Mouse (Mus musculus) CH12.LX (cell line): Measurements from ENCODE around the gene Msrb2.

ENCODE experiments used
- BHLHE40 ChIP-seq: IDR thresholded peaks from 2 replicates; pipeline ENCODE4 v1.6.1; 2011; ENCODE audit warnings: mild to moderate bottlenecking, low read depth, low read length, improper control_type of control experiment
- CTCF ChIP-seq, 2 experiments: IDR thresholded peaks in 1 of 2; conservative IDR thresholded peaks in 1 of 2; 2 replicates each; pipeline ENCODE4 v1.5.1; 2011 to 2012; ENCODE audit warnings: low read depth in 2 of 2, low read length in 2 of 2, improper control_type of control experiment in 1 of 2, inconsistent platforms in 1 of 2, mild to moderate bottlenecking in 1 of 2, moderate library complexity in 1 of 2
- E2F4 ChIP-seq: IDR thresholded peaks from 2 replicates; pipeline ENCODE4 v1.6.1; 2011; ENCODE audit warnings: low read depth, low read length, improper control_type of control experiment; ENCODE audit not compliant: insufficient replicate concordance
- EP300 ChIP-seq: IDR thresholded peaks from 2 replicates; pipeline ENCODE4 v1.6.1; 2011; ENCODE audit warnings: low read length, improper control_type of control experiment
- GABPA ChIP-seq: IDR thresholded peaks from 2 replicates; pipeline ENCODE4 v1.6.1; 2012; ENCODE audit warnings: low read depth, low read length, improper control_type of control experiment, inconsistent platforms; ENCODE audit not compliant: insufficient replicate concordance
- HCFC1 ChIP-seq: IDR thresholded peaks from 2 replicates; pipeline ENCODE4 v1.6.1; 2012; ENCODE audit warnings: low read depth, mild to moderate bottlenecking, inconsistent platforms, low read length, improper control_type of control experiment
- JUND ChIP-seq: conservative IDR thresholded peaks from 2 replicates; pipeline ENCODE4 v1.6.1; 2011; ENCODE audit warnings: low read depth, low read length, improper control_type of control experiment
- MXI1 ChIP-seq: IDR thresholded peaks from 2 replicates; pipeline ENCODE4 v1.6.1; 2011; ENCODE audit warnings: mild to moderate bottlenecking, low read depth, low read length, improper control_type of control experiment
- POLR2A ChIP-seq: IDR thresholded peaks from 2 replicates; pipeline ENCODE4 v1.6.1; 2011; ENCODE audit warnings: low read depth, mild to moderate bottlenecking, improper control_type of control experiment, low read length
- UBTF ChIP-seq: IDR thresholded peaks from 2 replicates; pipeline ENCODE4 v1.6.1; 2012; ENCODE audit warnings: low read depth, mild to moderate bottlenecking, inconsistent platforms, low read length, improper control_type of control experiment, moderate library complexity
- USF1 ChIP-seq: IDR thresholded peaks from 2 replicates; pipeline ENCODE4 v1.6.1; 2014; ENCODE audit warnings: low read depth, mild to moderate bottlenecking, inconsistent platforms, low read length, improper control_type of control experiment
- USF2 ChIP-seq: conservative IDR thresholded peaks from 2 replicates; pipeline ENCODE4 v1.6.1; 2011; ENCODE audit warnings: low read depth, low read length, improper control_type of control experiment
- ZMIZ1 ChIP-seq: IDR thresholded peaks from 2 replicates; pipeline ENCODE4 v1.6.1; 2012; ENCODE audit warnings: low read depth, mild to moderate bottlenecking, inconsistent platforms, low read length, improper control_type of control experiment
- ZNF384 ChIP-seq: IDR thresholded peaks from 2 replicates; pipeline ENCODE4 v1.6.1; 2012; ENCODE audit warnings: low read depth, low read length, improper control_type of control experiment, inconsistent platforms

GRCm38 (mm10) chr2:19326376-19326775, 44.9 kb upstream of the Msrb2 start:
- TF ChIP-seq CTCF (conservative IDR thresholded peaks at IDR 0.05 in 1 of 2, IDR thresholded peaks at IDR 0.05 in 1 of 2; ENCODE audit: low read depth in 2 of 2, low read length in 2 of 2) = no peak
- TF ChIP-seq EP300 = no peak
- no peak for TF ChIP-seq GABPA
- TF ChIP-seq MXI1 = no peak
- no peak for TF ChIP-seq JUND
- TF ChIP-seq UBTF = no peak
- no peak for TF ChIP-seq E2F4
- no peak for TF ChIP-seq POLR2A
- no peak for TF ChIP-seq ZMIZ1
- TF ChIP-seq BHLHE40 = no peak
- TF ChIP-seq HCFC1 = no peak
- no peak for TF ChIP-seq USF1
- no peak for TF ChIP-seq USF2
- TF ChIP-seq ZNF384 = no peak
